Mouse (Mus musculus) adrenal gland, postnatal 4 days (tissue): ENCODE measurements around the gene Ergic2. TPM values are rescaled to one million over a fixed set of nuclear protein-coding genes. Genes with fewer than 3 reads are reported as not detected.
A peak's percentile ranks its signal among the peaks of the same experiment; 100 is the strongest.
"Not testable (repeated sequence)": the region's sequence is repeated elsewhere in the genome, so short reads cannot be mapped to it uniquely, and the experiment has no call there.

ENCODE experiments used
- DNase-seq, 2 experiments: peaks; one replicate each; pipeline ENCODE4 v3.0.0; 2021 to 2022; ENCODE audit warnings: low spot score in 2 of 2, mixed read lengths in 2 of 2
- total RNA-seq, 2 experiments: library from RNA; stranded (reverse); gene quantifications; 2 replicates each; pipeline ENCODE4 v1.2.3; 2021

Ergic2 gene
- total RNA-seq, 2 experiments from 2014 or later = 92.5 to 93.5 TPM

GRCm38 (mm10) chr6:148214765-148215164 is 2.6 kb upstream of the Ergic2 start:
- no peak for DNase-seq

- peak in 1 of 2 experiments; percentile 7 for DNase-seq
Measured at GRCm38 (mm10) chr6:148211391-148211876, 740 bp downstream of the Ergic2 start.

DNA sequence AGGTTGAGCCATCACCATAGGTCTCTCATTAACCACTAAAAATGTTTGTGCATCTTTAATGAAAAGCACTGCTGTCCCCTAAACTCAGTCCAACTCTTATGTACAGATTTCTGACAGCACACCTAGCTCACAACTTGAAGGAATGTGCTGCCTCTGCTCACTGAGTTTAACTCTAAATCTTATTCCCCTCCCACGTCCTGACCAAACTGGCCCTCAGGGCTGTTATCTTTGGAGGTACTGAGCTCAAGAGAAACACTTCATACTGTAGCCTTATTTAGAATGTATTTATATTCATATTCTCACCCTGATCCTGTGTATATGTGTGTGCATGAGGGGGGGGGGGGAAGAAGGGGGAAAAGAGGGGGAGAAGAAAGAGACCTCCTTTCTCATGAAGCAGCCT is 4.7 kb downstream of the Ergic2 start:
- DNase-seq = no peak

DNA sequence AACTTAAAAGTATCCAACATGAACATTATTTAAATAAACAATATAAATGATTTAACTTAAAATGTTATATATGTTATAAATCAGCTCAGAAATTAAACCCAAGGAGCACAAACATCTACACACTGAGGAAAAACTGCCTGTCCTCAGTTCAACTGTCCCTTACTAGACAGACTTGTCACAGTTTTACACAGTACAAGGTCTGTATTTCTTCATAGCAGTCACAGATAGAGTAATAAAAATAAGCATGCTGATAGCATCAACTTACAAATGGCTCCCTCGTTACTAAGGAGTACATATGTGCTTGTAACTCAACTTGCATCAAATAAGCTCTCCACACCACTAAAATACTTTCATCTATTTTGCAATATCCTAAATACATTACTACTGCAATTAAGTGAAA is 7.0 kb downstream of the Ergic2 start:
- no peak for DNase-seq

DNA sequence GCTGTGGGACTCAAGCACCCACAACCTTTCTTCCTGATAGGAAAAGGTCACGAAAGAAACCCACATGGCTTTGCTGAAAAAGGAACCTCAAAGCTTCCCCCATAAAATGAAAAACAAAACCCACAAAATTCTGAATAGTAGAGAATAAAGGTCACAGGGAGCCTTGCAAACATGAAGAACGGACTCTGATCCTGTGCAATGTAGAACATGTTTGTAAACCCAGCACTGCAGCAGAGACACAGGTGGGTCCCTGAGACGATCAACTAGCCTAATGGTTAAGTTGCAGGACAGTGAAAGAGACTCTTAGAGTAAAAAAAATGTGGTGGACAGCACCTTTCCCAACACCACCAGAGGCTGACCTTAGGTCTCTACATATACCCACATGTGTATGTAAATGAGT is 12.4 kb downstream of the Ergic2 start:
- no peak for DNase-seq

DNA sequence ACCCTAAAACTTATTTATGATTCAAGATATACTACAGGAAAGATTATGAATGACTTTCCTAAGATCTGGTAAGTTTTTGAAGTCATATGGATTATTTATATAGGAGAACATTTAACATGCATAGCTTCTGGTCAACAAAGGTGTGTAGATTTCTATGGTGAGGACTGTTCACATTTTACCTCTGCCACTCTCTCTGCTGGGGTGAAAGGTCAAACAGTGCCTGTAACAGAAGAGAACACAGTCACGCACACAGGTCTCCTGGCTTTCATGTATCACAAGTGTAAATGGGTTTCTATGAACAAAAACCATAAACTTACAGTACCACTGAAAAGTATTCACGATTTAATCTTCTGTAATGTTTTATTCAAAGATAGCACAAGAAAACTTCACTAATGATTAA is 13.0 kb downstream of the Ergic2 start:
- DNase-seq = no peak

GRCm38 (mm10) chr6:148193972-148194701 is 18.0 kb downstream of the Ergic2 start:
- DNase-seq = no peak

DNA sequence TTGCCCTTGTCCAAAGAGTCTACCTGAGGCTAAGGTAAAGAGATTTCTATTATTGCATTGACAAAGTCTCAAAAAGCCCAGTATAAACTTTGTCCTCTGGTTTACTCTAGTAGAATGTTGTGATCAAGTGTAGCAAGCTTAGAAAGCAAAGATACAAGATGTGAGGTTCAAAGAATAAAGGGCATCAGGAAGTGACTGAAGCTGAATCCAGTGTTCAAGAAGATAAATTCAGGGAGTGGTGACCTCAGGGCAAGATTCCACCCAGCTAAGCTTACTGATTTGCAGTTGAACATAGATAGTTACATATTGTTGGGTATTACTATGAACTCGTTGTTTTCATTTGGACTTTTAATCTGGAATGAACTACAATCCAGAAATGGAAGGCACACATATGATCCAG is 26.5 kb downstream of the Ergic2 start:
- DNase-seq = no peak

DNA sequence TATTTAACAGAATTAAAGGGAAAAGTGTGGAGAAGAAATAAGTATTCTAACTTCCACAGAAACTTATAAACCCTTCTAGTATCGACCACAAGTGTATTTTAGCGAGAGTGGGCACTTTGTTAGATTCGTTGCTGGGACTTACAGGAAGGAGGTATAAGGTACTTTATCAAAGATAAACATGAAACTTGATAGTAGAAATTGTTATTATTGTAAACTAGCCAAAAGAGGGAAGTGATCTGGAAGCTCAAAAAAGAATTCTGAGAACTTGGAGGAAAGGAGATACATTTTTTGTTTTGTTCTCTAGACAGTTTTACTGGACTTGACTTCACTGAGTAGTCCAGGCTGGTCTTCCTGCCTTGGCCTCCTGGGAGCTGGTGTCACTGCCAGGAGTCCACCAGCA is 39.3 kb downstream of the Ergic2 start:
- no peak for DNase-seq

GRCm38 (mm10) chr6:148152305-148152704 is 59.9 kb downstream of the Ergic2 start:
- DNase-seq = not testable (repeated sequence)

GRCm38 (mm10) chr6:148142421-148142820 is 69.8 kb downstream of the Ergic2 start:
- no peak for DNase-seq

DNA sequence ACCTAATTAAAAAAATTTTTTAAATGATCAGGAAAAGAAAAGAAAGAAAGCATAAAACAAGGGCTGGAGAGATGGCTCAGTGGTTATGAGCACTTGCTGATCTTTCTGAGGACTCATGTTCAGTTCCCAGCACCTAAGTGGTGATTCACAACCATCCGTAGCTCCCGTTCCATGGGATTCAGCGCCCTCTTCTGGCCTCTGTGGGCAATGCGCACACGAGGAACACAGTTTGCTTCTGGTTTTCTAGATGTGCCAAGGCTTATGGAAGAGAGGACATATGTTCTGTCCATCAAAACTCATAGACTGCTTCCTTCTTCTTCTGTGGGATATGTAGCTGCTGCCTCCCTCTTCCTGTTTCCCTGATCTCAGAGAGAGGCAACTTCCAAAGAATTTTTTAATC is 70.3 kb downstream of the Ergic2 start:
- no peak for DNase-seq

DNA sequence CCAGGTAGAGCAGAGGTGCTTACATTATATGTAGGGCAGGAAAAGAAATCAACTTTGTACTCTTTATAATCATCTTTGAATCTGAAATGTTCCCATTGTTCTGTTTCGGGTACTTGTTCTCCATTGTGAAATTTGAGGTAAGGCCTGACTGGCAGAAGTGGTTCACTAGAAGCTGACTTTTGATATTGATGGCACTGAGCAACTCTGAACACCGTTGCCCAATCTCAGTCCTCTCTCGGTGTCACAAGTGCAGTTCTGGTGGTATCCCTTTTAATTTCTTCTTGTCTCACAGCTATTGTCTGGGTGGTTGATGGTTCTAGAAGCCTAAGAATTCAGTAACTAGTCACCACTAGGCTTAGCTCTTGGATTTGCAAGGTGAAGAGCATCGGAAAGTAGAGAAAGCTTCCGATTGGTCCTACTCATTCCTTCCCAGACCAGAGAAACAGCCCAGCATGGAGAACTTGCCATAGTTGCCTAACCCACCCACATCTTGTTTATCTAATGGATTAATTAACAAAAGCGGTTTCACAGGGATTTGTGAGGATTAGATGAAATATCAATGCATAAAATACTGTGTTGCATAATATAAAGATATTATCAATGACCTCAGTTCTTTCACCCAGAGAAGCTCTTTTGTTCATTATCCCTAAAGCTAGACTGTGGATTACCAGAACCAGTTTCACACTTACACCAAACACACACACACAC is 72.7 kb downstream of the Ergic2 start:
- DNase-seq = no peak

GRCm38 (mm10) chr6:148135769-148136382 is 76.3 kb downstream of the Ergic2 start:
- DNase-seq = peak; percentile 40 to 67

DNA sequence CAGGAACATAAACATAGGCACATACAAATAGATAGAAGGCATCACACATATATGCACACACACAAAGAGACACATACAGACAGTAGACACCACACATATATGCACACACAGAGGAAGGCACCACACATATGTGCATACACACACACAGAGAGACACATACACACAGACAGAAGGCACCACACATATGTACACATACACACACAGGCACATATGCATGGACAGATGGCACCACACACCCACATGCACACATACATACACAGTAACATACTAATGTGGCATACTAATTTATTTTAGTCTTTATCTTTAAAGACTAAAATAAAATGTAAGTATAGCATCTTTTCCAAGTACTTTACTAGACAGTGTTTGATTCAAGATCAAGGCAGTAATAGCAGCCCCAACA is 78.6 kb downstream of the Ergic2 start:
- DNase-seq = no peak

- no peak for DNase-seq
Measured at GRCm38 (mm10) chr6:148132314-148132713, 79.9 kb downstream of the Ergic2 start.

Other genes with a start within 250 kb of the Ergic2 start
- gene Far2, start 165.1 kb downstream of the Ergic2 start, total RNA-seq = 1 to 10 TPM; 4.7 to 5.7 TPM
- 10 to 100 TPM; 10.2 to 12.4 TPM for gene Tmtc1, start 232.0 kb upstream of the Ergic2 start, total RNA-seq